Mouse (Mus musculus) kidney, adult 9 months (tissue): ENCODE measurements at regions not wholly inside any gene's neighbourhood (a gene's known extent, or its start where the extent isn't known, plus 50 kb on each side); places are given as distances from the start of the nearest gene placed in this dataset.

Source experiments
- DNase-seq: peaks from one replicate; pipeline ENCODE4 v3.0.0; 2022

GRCm38 (mm10) chr15:69387466-69387865, 2886.8 kb upstream of the Lrrc6 start:
- no peak for DNase-seq

GRCm38 (mm10) chr15:69365440-69365839, 2864.7 kb upstream of the Lrrc6 start:
- DNase-seq: peak; percentile 14

DNA sequence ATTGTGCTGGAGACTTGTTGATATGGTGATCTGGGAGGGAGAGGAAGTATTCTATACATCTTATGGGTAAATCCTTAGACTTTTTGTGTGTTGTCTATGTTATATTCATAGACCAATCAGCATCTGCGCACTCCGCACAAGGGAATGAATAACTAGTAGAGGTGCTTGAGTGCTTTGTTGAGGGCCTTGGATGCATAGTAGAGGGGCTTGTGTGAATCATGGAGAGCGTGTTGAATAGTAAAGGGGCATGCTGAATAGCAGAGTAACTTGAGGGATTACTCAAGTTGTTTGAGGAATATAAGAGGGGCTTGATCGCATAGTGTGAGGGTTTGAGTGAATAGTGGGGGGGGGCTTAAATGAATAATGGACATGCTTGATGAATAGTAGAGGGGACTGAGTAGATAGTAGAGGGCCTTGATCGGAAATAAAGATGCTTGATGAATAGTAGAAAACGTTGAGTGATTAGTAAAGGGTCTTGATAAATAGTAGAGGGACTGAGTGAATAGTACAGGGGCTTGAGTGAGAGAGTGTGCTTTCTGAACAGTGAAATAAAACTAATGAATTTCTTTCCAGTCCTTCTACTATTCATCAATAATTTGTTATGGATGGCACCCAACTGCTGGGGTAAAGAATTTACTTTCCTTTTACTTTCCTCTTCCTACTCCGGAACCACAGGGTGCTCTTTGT, 2849.5 kb upstream of the Lrrc6 start:
- no peak for DNase-seq

- DNase-seq: no peak
These were observed 2845.4 kb upstream of the Lrrc6 start for GRCm38 (mm10) chr15:69346065-69346464.

GRCm38 (mm10) chr15:69342759-69343158, 2842.0 kb upstream of the Lrrc6 start:
- DNase-seq: no peak

DNA sequence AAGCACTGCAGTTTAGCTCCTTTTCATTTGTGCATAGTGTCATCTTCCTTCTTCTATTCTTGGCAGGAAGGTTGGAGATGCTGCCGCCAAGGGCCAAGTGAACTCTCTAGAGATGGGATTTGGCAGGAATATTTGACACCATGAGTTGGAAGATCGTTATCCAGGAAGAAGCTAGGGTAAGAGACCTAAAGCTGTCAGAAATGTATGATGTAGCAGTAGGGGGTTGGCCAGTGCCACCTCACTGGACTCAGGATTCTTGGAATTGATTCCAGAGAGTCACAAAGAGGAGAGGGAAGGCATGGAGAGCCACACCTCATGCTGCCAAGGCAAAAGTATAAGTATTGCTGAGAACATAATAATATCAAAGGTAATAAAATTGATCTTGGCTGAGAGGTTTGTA, 2835.8 kb upstream of the Lrrc6 start:
- no peak for DNase-seq

DNA sequence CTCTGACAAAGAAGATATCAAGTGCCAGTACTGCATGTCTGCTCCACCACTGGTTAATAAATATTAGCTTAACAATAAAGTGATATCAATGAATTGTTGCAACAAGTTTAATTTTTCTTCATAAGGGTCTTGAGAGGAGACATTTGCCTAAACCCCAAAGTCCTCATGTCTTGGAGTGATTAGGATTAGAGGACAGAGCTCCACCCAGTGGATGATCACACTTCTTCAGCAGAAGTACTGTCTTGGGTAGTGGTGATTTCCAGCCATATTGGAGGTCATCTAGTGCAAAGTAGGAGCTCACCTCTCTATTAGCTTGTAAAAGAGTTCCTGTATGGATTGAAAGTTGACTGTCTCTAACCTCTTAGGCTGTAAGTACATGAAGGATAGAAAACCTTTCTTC, 2825.8 kb upstream of the Lrrc6 start:
- peak; percentile 18 for DNase-seq

- no peak for DNase-seq
These were observed 2802.4 kb upstream of the Lrrc6 start for GRCm38 (mm10) chr15:69303100-69303499.

- no peak for DNase-seq
These were observed 2790.6 kb upstream of the Lrrc6 start for GRCm38 (mm10) chr15:69291273-69291672.

DNA sequence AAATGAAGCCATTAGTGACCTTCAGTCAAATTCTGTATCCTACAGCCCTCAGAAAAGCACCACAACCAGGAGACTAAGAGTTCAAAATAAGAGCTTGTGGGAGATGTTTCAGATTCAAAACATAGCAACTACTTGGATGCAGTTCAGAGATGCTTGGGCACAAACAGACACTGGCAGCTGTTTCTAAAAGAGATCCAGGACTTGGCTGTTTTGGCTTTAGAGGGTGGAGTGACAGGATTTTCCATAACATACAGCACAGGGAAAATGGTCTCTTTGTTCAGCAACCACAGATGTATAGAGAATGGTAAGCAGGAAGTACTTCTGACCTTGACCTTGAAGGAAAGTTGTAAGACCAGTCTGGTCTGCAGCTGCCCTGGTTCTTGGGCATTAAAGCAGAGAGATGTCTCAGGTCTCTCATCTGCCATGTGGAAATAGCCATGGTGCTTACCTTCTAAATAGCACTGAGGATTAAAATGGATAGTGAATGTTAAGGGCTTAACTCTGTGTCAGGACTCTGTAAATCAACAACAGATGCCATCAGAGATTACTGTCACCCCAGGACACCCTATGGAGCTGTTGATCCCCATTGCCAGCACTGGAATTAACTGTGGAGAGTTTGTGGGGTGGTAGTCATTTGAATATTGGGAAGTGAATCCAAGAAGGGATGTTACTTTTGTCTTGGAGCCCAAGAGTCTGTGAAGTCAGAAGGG, 2775.0 kb upstream of the Lrrc6 start:
- no peak for DNase-seq

DNA sequence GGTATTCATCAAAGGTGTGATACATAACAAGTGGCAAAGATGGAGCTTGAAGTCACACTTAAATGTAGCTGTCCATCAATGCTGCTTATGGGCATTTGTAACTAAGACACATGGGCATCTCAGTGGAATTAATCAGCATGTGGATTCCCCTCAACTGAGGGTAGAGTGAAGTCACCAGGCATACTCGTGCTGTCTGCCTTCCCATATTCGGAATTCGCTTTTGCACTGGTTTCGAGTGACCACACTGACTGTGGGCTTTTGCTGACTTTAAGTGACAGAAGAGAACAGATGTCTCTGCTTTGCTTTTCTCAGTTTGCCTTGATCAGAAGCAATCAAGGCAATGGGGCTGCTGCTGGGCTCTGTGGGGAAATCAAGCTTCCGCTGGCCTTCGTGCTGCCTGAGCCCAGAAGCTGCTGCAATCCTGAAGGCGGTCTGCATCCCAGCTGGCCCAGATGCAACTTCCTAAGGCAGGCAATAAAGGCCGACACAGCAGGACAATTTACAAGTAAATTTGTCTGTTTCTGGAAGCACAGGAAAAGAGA, 2773.6 kb upstream of the Lrrc6 start:
- no peak for DNase-seq

DNA sequence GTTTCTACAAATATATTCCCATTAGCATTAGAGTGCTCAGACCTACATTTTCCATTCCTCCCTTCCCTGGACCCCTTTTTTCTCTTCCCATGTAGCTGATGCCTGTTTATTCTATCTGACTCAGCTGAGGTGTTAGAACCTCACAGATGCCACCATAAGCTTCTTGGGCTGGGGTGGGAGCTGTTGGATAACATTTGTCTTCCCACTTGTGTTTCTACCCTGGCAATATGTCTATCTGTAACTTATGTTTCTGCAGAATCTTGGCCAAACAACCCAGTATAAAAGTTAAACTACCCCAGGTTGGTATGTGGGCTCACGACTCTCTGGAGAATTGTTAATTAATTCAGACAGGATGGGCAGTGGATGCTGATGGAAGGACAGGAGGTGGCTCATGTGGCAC, 2772.8 kb upstream of the Lrrc6 start:
- no peak for DNase-seq

DNA sequence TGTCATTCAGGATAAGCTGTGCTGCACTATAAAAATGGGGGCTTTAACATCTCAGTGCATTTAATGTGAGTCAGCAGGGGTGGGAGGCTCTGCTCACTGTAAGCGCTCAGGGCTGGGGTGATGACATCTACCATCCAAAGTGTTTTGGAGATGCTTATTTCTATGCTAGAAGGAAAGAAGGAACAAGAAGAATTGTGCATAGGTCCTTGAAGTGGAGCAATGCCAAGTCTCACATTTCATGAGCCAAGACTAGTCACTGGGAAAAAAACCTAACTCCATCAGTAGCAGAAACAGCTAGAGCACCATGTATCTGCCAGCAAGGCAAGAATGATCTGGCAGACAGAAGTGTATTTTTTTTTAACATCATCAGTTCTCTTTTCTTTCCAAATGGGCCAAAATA, 2761.2 kb upstream of the Lrrc6 start:
- DNase-seq: no peak

GRCm38 (mm10) chr15:69257161-69257778, 2756.6 kb upstream of the Lrrc6 start:
- no peak for DNase-seq

DNA sequence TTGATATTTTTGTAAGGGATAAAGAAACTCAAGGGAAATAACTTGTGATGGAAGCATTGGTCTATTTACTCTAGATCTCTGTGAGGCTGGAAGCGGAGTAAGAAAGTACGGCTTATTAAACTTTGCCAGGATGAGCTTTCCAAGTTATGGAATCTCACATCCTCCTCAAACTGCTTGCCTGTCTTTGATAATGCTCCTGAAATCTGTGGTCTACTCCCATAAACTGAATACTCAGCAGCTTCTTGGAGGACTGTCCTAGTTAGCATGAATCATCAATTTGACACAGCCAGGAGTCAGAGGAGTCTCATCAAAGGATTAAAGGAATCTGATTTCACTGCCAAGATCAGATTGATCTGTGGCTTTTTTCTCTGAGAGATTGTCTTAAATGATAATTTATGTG, 2753.0 kb upstream of the Lrrc6 start:
- DNase-seq: no peak

GRCm38 (mm10) chr15:69252095-69252494, 2751.4 kb upstream of the Lrrc6 start:
- DNase-seq: peak; percentile 8

DNA sequence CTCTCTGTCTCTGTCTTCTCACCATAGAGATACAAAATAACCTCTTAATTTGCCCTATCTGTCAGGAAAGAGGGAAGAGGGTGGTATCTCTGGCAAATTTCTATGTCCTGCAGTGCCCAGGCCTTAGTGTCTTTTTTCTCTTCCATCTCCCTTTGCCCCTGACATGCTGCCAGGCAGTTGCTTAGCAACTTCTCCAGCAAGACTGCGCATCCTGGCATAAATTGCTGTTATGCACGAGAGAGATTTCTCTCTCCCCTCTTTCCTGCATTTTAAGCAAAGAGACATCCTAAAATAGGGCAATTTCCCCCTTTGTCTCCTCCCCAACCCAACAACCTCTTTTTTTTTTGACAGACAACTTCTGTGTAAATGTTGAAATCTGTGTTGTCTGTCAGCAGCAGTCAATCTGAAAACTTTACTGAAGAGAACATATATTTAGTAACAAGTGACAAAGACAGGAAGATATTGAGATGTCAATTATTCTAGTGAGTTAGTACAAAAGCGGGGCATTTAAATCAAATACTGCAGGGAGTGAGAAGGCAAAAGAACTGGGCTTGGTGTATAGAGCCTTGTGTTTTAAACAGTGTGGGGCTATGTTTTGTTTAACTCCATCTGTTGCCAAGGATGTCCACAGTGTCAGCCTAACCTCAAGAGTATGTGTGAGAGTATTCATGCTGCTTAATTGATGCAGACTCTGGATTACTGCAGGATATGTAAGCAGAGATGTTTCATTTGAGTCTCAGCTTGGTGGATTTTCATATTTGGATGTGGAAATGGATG, 2745.7 kb upstream of the Lrrc6 start:
- no peak for DNase-seq

DNA sequence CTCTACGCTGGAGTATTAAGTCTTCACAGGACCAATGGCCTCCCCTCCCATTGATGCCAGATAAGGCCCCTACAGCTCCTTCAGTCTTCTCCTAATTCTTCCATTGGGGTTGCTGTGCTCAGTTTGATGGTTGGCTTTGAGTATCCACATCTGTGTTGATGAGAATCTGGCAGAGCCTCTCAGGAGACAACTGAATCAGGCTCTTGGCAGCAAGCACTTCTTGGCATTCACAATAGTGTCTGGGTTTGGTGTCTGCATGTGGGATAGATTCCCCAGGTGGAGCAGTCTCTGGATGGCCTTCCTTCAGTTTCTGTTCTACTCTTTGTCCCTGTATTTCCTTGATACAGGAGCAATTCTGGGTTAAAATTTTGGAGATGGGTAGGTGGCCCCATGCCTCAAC, 2734.6 kb upstream of the Lrrc6 start:
- no peak for DNase-seq

DNA sequence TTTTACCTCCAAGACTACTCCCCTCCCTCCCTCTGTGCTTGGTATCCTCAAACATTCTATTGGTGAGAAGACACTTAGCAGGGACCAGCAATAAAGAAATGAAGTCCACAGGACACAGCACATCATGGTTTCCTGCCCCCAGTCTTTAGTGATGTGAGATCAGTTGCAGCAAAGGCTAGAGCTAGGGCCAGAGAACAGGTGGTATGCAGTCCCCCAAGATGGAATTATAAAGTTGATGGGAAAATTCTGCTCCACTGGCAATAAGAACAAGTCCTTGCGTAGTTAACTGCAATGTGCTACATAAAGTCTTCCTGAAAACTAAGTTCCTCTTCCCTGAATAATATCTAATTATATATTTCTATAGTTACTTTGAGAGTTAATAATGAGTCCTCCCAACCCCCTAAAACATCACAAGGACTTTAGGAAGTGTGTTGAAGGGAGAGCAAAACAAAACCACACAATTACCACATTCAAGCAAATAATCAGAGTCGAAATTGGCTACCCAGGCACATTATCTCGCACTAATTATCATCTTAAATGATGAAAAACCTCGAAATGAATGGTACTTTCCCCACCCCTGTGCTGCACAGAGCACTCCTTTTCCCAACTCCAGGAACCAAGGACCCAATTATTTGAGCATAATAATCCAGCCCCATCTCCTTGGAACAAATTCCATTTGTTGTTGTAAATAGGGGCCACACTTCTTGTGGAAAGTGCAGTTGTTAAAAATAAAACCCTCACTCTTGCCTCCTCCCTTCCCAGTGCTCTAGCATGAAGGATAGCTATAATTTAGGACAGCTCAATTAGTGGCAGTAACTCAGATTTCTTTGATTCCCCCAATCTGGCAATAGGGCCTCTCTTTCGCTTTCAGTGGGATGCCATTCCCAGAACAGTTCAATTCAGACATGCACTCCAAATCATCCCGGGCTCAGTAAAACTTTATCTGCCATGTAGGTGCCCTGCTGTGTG, 2724.2 kb upstream of the Lrrc6 start:
- no peak for DNase-seq

- no peak for DNase-seq
These were observed 2722.7 kb upstream of the Lrrc6 start for GRCm38 (mm10) chr15:69223411-69223810.

GRCm38 (mm10) chr15:69222391-69222790, 2721.7 kb upstream of the Lrrc6 start:
- DNase-seq: no peak
